Mouse (Mus musculus): ENCODE results near the gene Lcp1. TPM values are rescaled to one million over a fixed set of nuclear protein-coding genes. Genes with fewer than 3 reads are reported as not detected.

Gene Lcp1
- polyA plus RNA-seq, 1 experiment = 0.01 TPM

- Histone ChIP-seq H3K79me2 (ENCODE audit: control insufficient read depth, insufficient read depth) (no peaks in the 10 kb centered on the region), H3K36me3 (ENCODE audit: control insufficient read depth, insufficient read depth) (no peaks in the 10 kb centered on the region), H3K27me3 (ENCODE audit: control insufficient read depth, insufficient read depth, insufficient read length) (peaks cover 4% of the 10 kb centered on the region), H3ac (ENCODE audit: control insufficient read depth, insufficient read length, low read depth) (no peak overlapping the region), H3K79me3 (ENCODE audit: low read depth) (no peaks in the 10 kb centered on the region), H3K4me3 (ENCODE audit: insufficient read depth, poor library complexity, severe bottlenecking) (no peak overlapping the region)
- no peak for TF ChIP-seq MYOD1 (IDR thresholded peaks at IDR 0.05; ENCODE audit: control insufficient read depth, insufficient read length, low read depth)
Observed at GRCm38 (mm10) chr14:75178384-75178793, 47.5 kb downstream of the Lcp1 start.

GRCm38 (mm10) chr14:75178801-75179211 lies 47.9 kb downstream of the Lcp1 start:
- H3K79me2 ChIP-seq (ENCODE audit: control insufficient read depth, insufficient read depth) = no peaks in the 10 kb centered on the region
- H3K4me3 ChIP-seq (ENCODE audit: insufficient read depth, poor library complexity, severe bottlenecking) = no peak overlapping the region
- no peaks in the 10 kb centered on the region for H3K79me3 ChIP-seq (ENCODE audit: low read depth)
- TF ChIP-seq MAX (IDR thresholded peaks at IDR 0.05) = no peak
- no peak for TF ChIP-seq FOSL1 (IDR thresholded peaks at IDR 0.05; ENCODE audit: insufficient read depth, low read length, poor library complexity, severe bottlenecking)
- TF ChIP-seq MYOD1 (IDR thresholded peaks at IDR 0.05; ENCODE audit: control insufficient read depth, insufficient read length, low read depth) = no peak
- no peak for TF ChIP-seq MYOG (IDR thresholded peaks at IDR 0.05; ENCODE audit: control insufficient read depth, extremely low read depth, insufficient read length)
- no peak for TF ChIP-seq USF1 (IDR thresholded peaks at IDR 0.05; ENCODE audit: low read depth)
- no peak for TF ChIP-seq CEBPB (IDR thresholded peaks at IDR 0.05; ENCODE audit: low read depth)
- TF ChIP-seq CTCF (IDR thresholded peaks at IDR 0.05; ENCODE audit: control insufficient read depth, insufficient read depth, insufficient read length) = no peak
- no peak overlapping the region for H3ac ChIP-seq (ENCODE audit: control insufficient read depth, insufficient read length, low read depth)
- H3K36me3 ChIP-seq (ENCODE audit: control insufficient read depth, insufficient read depth) = no peaks in the 10 kb centered on the region
- peaks cover 4% of the 10 kb centered on the region for H3K27me3 ChIP-seq (ENCODE audit: control insufficient read depth, insufficient read depth, insufficient read length)

- H3K79me3 ChIP-seq (ENCODE audit: low read depth) = no peaks in the 10 kb centered on the region
- TF ChIP-seq USF1 (IDR thresholded peaks at IDR 0.05; ENCODE audit: low read depth) = no peak
- no peak for TF ChIP-seq FOSL1 (IDR thresholded peaks at IDR 0.05; ENCODE audit: insufficient read depth, low read length, poor library complexity, severe bottlenecking)
- no peak for TF ChIP-seq MYOD1 (IDR thresholded peaks at IDR 0.05; ENCODE audit: control insufficient read depth, insufficient read length, low read depth)
- TF ChIP-seq CEBPB (IDR thresholded peaks at IDR 0.05; ENCODE audit: low read depth) = no peak
- TF ChIP-seq MYOG (IDR thresholded peaks at IDR 0.05; ENCODE audit: control insufficient read depth, extremely low read depth, insufficient read length) = no peak
- no peak for TF ChIP-seq MAX (IDR thresholded peaks at IDR 0.05)
- TF ChIP-seq CTCF (IDR thresholded peaks at IDR 0.05; ENCODE audit: control insufficient read depth, insufficient read depth, insufficient read length) = no peak
- H3K36me3 ChIP-seq (ENCODE audit: control insufficient read depth, insufficient read depth) = no peaks in the 10 kb centered on the region
- peaks cover 4% of the 10 kb centered on the region for H3K27me3 ChIP-seq (ENCODE audit: control insufficient read depth, insufficient read depth, insufficient read length)
- H3K79me2 ChIP-seq (ENCODE audit: control insufficient read depth, insufficient read depth) = no peaks in the 10 kb centered on the region
- no peak overlapping the region for H3K4me3 ChIP-seq (ENCODE audit: insufficient read depth, poor library complexity, severe bottlenecking)
- no peak overlapping the region for H3ac ChIP-seq (ENCODE audit: control insufficient read depth, insufficient read length, low read depth)
Observed at GRCm38 (mm10) chr14:75179255-75179963, 48.5 kb downstream of the Lcp1 start.

- Histone ChIP-seq H3K27me3 (ENCODE audit: control insufficient read depth, insufficient read depth, insufficient read length) (peaks cover 4% of the 10 kb centered on the region), H3K79me2 (ENCODE audit: control insufficient read depth, insufficient read depth) (no peaks in the 10 kb centered on the region), H3K79me3 (ENCODE audit: low read depth) (no peaks in the 10 kb centered on the region), H3K36me3 (ENCODE audit: control insufficient read depth, insufficient read depth) (no peaks in the 10 kb centered on the region), H3ac (ENCODE audit: control insufficient read depth, insufficient read length, low read depth) (no peak overlapping the region), H3K4me3 (ENCODE audit: insufficient read depth, poor library complexity, severe bottlenecking) (no peak overlapping the region)
- TF ChIP-seq MYOG (IDR thresholded peaks at IDR 0.05; ENCODE audit: control insufficient read depth, extremely low read depth, insufficient read length) = no peak
- TF ChIP-seq MYOD1 (IDR thresholded peaks at IDR 0.05; ENCODE audit: control insufficient read depth, insufficient read length, low read depth) = no peak
- no peak for TF ChIP-seq CEBPB (IDR thresholded peaks at IDR 0.05; ENCODE audit: low read depth)
- TF ChIP-seq CTCF (IDR thresholded peaks at IDR 0.05; ENCODE audit: control insufficient read depth, insufficient read depth, insufficient read length) = no peak
- TF ChIP-seq FOSL1 (IDR thresholded peaks at IDR 0.05; ENCODE audit: insufficient read depth, low read length, poor library complexity, severe bottlenecking) = no peak
- TF ChIP-seq USF1 (IDR thresholded peaks at IDR 0.05; ENCODE audit: low read depth) = no peak
- no peak for TF ChIP-seq MAX (IDR thresholded peaks at IDR 0.05)
Observed at GRCm38 (mm10) chr14:75180551-75180978, 49.7 kb downstream of the Lcp1 start.

- TF ChIP-seq MAX (IDR thresholded peaks at IDR 0.05) (no peak), CTCF (IDR thresholded peaks at IDR 0.05; ENCODE audit: control insufficient read depth, insufficient read depth, insufficient read length) (no peak), USF1 (IDR thresholded peaks at IDR 0.05; ENCODE audit: low read depth) (no peak), CEBPB (IDR thresholded peaks at IDR 0.05; ENCODE audit: low read depth) (no peak), FOSL1 (IDR thresholded peaks at IDR 0.05; ENCODE audit: insufficient read depth, low read length, poor library complexity, severe bottlenecking) (no peak), MYOG (IDR thresholded peaks at IDR 0.05; ENCODE audit: control insufficient read depth, extremely low read depth, insufficient read length) (no peak), MYOD1 (IDR thresholded peaks at IDR 0.05; ENCODE audit: control insufficient read depth, insufficient read length, low read depth) (no peak)
- Histone ChIP-seq H3ac (ENCODE audit: control insufficient read depth, insufficient read length, low read depth) (no peak overlapping the region), H3K79me2 (ENCODE audit: control insufficient read depth, insufficient read depth) (no peaks in the 10 kb centered on the region), H3K27me3 (ENCODE audit: control insufficient read depth, insufficient read depth, insufficient read length) (peaks cover 4% of the 10 kb centered on the region), H3K36me3 (ENCODE audit: control insufficient read depth, insufficient read depth) (no peaks in the 10 kb centered on the region), H3K4me3 (ENCODE audit: insufficient read depth, poor library complexity, severe bottlenecking) (no peak overlapping the region), H3K79me3 (ENCODE audit: low read depth) (no peaks in the 10 kb centered on the region)
Observed at GRCm38 (mm10) chr14:75181062-75181935, 50.4 kb downstream of the Lcp1 start.

Measured in C2C12 (cell line).